In genomic region chr1:40586776-40587175, GRCm38 (mm10) we compare ENCODE assay signal across 24 mouse cellular contexts. TPM values are rescaled to one million over a fixed set of nuclear protein-coding genes. Genes with fewer than 3 reads are reported as not detected.
DNase-seq lines count a peak whose midpoint lies in the region; ATAC-seq lines count a peak whose summit lies in the region.
"Had no signal": no experiment of that assay in that cellular context is flagged by ENCODE, and none has a peak within 500 bp of the region (broad histone marks: within the 10 kb centered on the region; RNA-seq: fewer than 3 reads in every experiment).

No protein-coding gene starts in this region.

- no peak for ATAC-seq in midbrain, embryonic 16.5 days
- ATAC-seq: forebrain, embryonic 15.5 days; hindbrain, postnatal 0 days; intestine, postnatal 0 days; liver, embryonic 12.5 days had no signal

- H3K27ac ChIP-seq in midbrain, embryonic 16.5 days (ENCODE audit: low read length) = no peak overlapping the region
- H3K27ac ChIP-seq: embryonic facial prominence, embryonic 12.5 days; forebrain, embryonic 15.5 days; heart, embryonic 13.5 days; hindbrain, embryonic 10.5 days; hindbrain, postnatal 0 days; kidney, embryonic 15.5 days; limb, embryonic 12.5 days; liver, embryonic 12.5 days had no signal

- H3K4me2 ChIP-seq in midbrain, embryonic 16.5 days (ENCODE audit: low read length) = no peak overlapping the region
- H3K4me2 ChIP-seq: embryonic facial prominence, embryonic 12.5 days; forebrain, embryonic 15.5 days; heart, embryonic 13.5 days; kidney, embryonic 15.5 days; limb, embryonic 12.5 days; liver, embryonic 12.5 days had no signal

- DNase-seq in heart, adult 18-20 months = peak; percentile 4 to 11
- no peak for DNase-seq in heart, postnatal 4 days
- DNase-seq in Muller cell, postnatal 12 days (ENCODE audit: inconsistent ontology term) = peak; percentile 1
- DNase-seq in adrenal gland, postnatal 14 days = peak; percentile 18
- DNase-seq in gastrocnemius, postnatal 25 days = peak; percentile 63
- no peak for DNase-seq in right cerebral cortex, adult 18-20 months
- DNase-seq: cerebellum, adult 8-10 months; kidney, postnatal 4 days; lung, adult 2 months; thymus, postnatal 36 days had no signal

- H3K27me3 ChIP-seq in midbrain, embryonic 16.5 days (ENCODE audit: control insufficient read depth, insufficient read depth, low read depth, low read length) = no peaks in the 10 kb centered on the region
- H3K27me3 ChIP-seq: CH12.LX; embryonic facial prominence, embryonic 12.5 days; forebrain, embryonic 15.5 days; heart, embryonic 13.5 days; kidney, embryonic 15.5 days; limb, embryonic 12.5 days; liver, embryonic 12.5 days had no signal

- H3K9me3 ChIP-seq in midbrain, embryonic 16.5 days (replicated peaks; ENCODE audit: control insufficient read depth, low read length, poor library complexity, severe bottlenecking) = no peaks in the 10 kb centered on the region
- H3K9me3 ChIP-seq: embryonic facial prominence, embryonic 12.5 days; forebrain, embryonic 15.5 days; heart, embryonic 13.5 days; hindbrain, embryonic 10.5 days; kidney, embryonic 15.5 days; limb, embryonic 12.5 days; liver, embryonic 12.5 days had no signal

- WGBS in midbrain, embryonic 16.5 days = 88% methylated on average over 5 of the region's 5 CpGs

- H3K4me1 ChIP-seq in midbrain, embryonic 16.5 days (ENCODE audit: control insufficient read depth, insufficient read depth, low read length) = no peaks in the 10 kb centered on the region
- H3K4me1 ChIP-seq: forebrain, embryonic 15.5 days; heart, embryonic 13.5 days; hindbrain, embryonic 10.5 days; kidney, embryonic 15.5 days; limb, embryonic 12.5 days; liver, embryonic 12.5 days; megakaryocyte, embryonic 14.5 days had no signal

- no peak overlapping the region for H3K9ac ChIP-seq in midbrain, embryonic 16.5 days (ENCODE audit: low read depth, low read length)
- H3K9ac ChIP-seq: embryonic facial prominence, embryonic 12.5 days; forebrain, embryonic 15.5 days; heart, embryonic 13.5 days; kidney, embryonic 15.5 days; limb, embryonic 12.5 days; liver, embryonic 12.5 days had no signal

- H3K4me3 ChIP-seq in midbrain, embryonic 16.5 days (ENCODE audit: low read depth, low read length) = no peak overlapping the region
- H3K4me3 ChIP-seq: embryonic facial prominence, embryonic 12.5 days; forebrain, embryonic 15.5 days; heart, embryonic 13.5 days; hindbrain, embryonic 10.5 days; kidney, embryonic 15.5 days; limb, embryonic 12.5 days; liver, embryonic 12.5 days; megakaryocyte, embryonic 14.5 days had no signal

- no peaks in the 10 kb centered on the region for H3K36me3 ChIP-seq in midbrain, embryonic 16.5 days (ENCODE audit: control insufficient read depth, insufficient read depth, low read length)
- H3K36me3 ChIP-seq: embryonic facial prominence, embryonic 12.5 days; forebrain, embryonic 15.5 days; heart, embryonic 13.5 days; hindbrain, embryonic 10.5 days; kidney, embryonic 15.5 days; limb, embryonic 12.5 days; liver, embryonic 12.5 days had no signal

RNA-seq across cellular contexts. Expression of gene Slc9a4, which starts 6.9 kb away (rescaled TPM):
- under 1 TPM in 1 of 2 experiments, not detected in 1; 0.21 TPM for total RNA-seq in heart, adult 18-20 months (2021)
- not detected for total RNA-seq in heart, postnatal 4 days (2021)
- not detected in 2 replicates for total RNA-seq in adrenal gland, postnatal 14 days (2021)
- total RNA-seq in gastrocnemius, postnatal 25 days (2021) = under 1 TPM; 0.19 to 0.77 TPM
- polyA plus RNA-seq in midbrain, embryonic 16.5 days (2015; fragmentation: Nextera tagmentation; extraction: Ambion mirVana) = not detected in 2 replicates
- total RNA-seq: common myeloid progenitor, adult 5-6 weeks; MEL had no signal
- polyA plus RNA-seq: embryonic facial prominence, embryonic 12.5 days; forebrain, embryonic 15.5 days; heart, embryonic 13.5 days; hindbrain, embryonic 10.5 days; hindbrain, postnatal 0 days; limb, embryonic 12.5 days; liver, embryonic 12.5 days had no signal

Comparison
In these comparisons a context has a peak if more than half of its experiments do, and no peak if none do; other contexts are left out.
1. DNase-seq: peak in heart, adult 18-20 months (2 of 2), Muller cell, postnatal 12 days (single experiment), adrenal gland, postnatal 14 days (single experiment) and gastrocnemius, postnatal 25 days (single experiment); none in heart, postnatal 4 days (single experiment) and right cerebral cortex, adult 18-20 months (single experiment).